Mouse (Mus musculus): ENCODE measurements around the gene Deup1.

DNA sequence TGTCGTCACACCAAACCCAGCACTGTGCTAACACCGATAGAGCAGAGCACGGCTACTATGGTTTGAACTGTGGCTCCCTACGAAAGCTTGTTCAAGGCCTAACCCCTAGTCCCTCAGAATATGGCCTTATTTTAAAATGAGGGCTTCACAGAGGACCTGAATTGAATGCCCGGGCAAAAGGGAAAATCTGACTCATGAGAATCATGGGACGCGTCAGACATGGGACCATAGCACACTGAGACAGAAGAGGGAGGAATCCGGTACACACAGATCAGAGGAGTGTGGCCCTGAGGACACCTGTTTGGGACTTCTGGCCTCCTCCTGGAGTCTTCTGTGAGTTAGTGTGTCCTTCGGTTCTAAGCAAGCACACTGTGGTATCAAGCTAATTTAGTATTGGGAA is 48.8 kb downstream of the Deup1 start:
- TF ChIP-seq POLR2A (IDR thresholded peaks at IDR 0.05; ENCODE audit: borderline replicate concordance, control insufficient read depth, low read depth, low read length) (no peak), CTCF (IDR thresholded peaks at IDR 0.05; ENCODE audit: control insufficient read depth, insufficient read depth, low read length) (no peak)
